Mouse (Mus musculus): Measurements from ENCODE around the gene 2210010C04Rik.

2210010C04Rik gene

DNA sequence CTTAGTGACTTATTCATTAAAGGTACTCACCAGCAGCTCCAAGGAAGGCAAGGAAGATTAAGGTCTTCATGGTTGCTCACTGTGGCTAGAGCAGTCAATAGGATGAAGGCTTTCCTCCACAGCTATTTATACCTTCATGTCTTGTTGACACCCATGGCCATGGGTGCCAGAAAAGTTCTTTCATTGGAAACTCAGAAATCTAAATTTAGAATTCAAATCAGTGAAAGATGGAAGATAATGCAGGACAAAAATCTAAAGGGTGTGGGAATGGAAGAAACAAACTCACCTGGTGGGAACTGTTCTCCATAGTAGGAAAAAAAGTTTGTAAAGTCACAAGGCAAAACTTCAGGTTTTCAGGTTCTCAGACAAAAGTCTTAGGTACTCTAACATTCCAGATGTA, at the start of gene 2210010C04Rik:
Gene 2210010C04Rik (minus strand): TSS at position 101 of the 400 bp plus-strand sequence.
- no peak for DNase-seq (ENCODE audit: low read depth, low spot score)

DNA sequence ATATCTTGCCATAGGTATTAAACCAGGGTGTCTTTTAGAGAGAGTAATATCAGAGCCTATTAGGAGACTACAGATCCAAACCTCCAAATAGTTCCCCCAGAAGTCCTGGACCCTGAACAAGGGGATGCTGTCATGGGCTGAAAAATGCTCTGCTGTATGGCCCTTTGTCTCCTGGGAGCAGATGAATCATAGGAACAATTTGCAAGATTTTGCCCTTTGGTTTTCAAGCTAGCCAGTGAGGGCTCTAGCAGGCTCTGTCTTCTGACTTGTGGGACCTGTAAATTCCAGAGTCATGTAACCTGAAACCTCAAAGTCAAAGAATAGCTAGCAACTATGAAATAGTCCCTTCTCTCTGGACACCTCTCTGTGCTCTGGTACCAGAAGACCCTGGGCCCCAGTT, 44.8 kb upstream of the 2210010C04Rik start:
- DNase-seq (ENCODE audit: low read depth, low spot score), result no peak

DNA sequence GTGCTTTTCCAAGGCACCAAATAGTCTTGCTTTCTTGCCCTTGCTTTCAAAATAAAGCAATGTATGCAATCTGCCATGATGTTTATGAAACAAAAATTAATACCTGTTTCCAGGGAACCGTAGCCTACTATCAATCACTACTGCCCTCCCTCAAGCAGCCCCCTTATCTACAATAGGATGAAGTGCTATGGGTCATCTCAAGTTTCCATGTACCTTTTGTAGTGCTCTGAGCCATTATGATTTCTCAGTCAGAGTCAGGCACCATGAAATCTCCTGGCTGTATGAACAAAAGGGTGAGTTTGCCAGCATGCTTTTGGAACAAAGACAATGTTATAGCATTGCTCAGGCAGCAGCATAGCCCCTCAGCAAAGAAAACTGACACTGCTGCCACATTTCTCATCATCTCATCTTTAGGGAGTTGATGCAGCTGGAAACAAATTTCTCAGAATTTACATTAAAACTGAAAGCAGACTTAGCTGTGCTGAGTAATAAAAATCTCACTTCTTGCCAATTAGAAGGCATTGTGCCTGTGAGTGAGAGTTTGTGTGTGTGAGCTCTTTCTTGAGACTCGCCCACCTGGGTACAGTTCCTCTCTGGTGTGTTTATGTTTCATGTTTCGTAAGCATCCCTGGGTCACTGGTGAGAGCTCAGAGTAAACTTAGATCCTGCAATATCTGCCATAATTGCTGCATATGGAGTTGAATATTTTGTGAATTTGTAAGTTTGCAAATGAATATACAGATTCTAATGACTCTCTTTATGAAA, 43.4 kb upstream of the 2210010C04Rik start:
- no peak for DNase-seq (ENCODE audit: low read depth, low spot score)

DNA sequence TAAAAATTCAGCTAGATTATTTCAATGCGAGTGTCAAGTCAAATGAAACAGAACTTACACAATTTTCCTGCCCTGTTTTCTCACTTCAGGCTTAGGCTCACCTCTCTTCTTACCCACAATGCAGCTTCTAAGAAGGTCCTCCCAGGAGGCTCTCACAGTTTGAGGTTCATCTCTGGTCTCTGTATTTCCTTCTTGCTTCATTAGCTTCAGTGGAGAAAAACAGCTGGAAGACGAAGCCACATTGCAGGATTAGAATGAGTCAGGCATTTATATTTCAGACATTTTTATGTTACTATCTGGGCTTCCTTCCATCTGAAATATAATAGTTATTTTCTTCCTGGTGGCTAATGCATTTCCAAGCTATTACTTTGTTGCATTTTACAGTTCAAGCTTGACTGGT, 40.4 kb upstream of the 2210010C04Rik start:
- no peak for DNase-seq (ENCODE audit: low read depth, low spot score)

DNA sequence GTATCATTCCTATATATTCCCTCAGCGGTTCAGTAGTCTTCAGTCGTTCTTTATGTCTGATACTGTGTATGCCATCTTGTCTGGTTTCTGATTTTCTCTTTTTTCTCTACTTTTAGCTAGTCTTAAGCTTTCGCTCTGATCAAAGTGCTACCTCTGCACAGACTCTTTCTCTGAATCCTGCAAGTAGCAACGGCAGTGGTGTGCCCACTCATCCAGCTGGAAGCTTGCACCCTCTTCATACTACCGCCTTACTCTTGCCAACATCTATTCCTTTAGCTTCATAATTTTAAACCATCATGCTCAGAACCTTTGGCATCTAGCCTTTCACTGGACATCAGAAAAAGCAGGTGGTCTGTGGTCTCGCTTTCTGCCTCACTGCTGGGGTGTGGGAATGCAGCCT, 28.0 kb upstream of the 2210010C04Rik start:
- DNase-seq (ENCODE audit: low read depth, low spot score), result no peak

DNA sequence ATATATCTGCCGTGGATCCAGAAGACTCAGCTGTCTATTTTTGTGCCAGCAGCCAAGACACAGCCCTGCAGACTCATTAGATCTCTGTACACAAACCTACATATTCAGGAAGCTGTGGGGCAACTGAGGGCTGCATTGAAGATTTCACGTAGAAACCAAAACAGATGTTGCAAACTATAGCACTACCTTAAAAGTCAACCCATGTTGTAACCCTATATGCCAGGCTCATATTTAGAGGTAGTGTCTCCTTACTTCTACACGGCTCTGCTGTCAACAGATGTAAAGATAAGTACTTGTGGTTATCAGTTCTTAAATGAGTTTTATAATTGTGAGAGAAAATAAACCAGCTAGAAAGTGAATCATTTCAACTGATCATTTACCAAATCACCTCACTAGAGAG, 27.4 kb upstream of the 2210010C04Rik start:
- DNase-seq (ENCODE audit: low read depth, low spot score), result no peak

DNA sequence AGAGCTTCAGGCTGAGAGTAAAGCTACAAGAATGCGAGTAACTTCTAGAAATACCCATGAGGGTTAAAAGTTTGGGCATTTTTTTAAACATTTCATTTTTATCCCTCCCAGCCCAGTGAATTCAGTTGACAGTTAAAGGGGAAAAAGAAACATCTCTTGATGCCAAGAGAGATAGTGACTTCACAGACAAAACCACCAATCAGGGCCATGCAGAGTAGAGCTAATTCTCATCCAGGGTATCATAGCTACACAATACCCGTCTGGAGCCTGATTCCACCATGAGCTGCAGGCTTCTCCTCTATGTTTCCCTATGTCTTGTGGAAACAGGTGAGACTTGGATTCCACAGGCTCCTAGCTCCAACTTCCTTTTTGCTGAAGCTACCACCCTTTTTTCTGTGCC, 26.8 kb upstream of the 2210010C04Rik start:
- no peak for DNase-seq (ENCODE audit: low read depth, low spot score)

DNA sequence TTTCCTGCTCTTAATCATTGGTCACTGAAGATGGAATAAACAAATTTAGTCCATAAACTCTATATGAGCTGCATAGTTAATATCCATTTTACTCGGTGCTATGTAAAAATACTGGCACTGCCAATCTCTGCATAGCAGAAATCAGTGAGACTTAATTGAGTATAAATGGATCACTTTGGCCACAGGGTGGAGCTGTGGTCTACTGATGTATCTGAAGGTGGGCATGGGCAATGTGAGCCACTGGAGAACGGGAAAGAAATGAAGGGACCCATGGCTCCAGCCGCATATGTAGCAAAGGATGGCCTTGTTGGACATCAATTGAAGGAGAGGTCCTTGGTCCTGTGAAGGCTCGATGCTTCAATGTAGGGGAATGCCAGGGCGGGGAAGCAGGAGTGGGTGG, 25.8 kb upstream of the 2210010C04Rik start:
- no peak for DNase-seq (ENCODE audit: low read depth, low spot score)

DNA sequence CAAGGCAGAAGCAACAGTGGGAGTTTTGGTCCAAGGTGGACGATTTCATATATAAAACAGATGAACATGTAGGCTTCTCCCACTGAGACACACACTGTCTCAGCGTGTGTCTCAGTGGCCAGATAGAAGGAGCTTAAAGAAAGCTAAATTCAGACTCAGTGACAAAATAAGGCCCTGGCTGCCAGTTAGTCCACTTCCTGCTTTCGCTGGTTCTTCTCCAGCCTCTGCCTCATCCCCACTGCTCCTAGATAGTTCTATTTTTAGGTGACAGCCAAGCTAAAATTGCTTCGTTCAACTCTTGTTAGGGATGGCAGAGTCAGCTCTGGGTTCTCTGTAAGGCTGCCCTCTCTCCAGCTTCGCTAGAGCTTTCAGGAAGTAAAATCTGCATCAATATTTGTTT, 22.3 kb upstream of the 2210010C04Rik start:
- DNase-seq (ENCODE audit: low read depth, low spot score), result no peak

DNA sequence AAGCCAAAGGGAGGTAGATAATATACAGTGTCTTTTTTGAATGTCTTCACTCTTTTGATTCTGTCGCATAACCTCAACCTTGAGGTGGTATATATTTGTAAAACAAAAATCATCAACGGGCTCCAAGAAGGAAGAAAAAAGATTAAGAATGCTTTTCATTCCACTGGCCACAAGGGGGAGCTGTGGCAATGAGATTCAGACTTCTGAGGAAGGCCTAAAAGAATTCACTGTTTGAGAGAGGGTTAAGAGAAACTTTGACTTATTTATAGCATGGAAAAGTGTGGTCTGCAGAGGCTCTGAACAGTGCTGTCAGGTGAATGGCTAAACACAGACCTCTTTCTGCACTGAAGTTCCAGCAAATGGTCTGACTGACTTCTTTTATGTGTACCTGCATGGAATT, 20.3 kb upstream of the 2210010C04Rik start:
- no peak for DNase-seq (ENCODE audit: low read depth, low spot score)

DNA sequence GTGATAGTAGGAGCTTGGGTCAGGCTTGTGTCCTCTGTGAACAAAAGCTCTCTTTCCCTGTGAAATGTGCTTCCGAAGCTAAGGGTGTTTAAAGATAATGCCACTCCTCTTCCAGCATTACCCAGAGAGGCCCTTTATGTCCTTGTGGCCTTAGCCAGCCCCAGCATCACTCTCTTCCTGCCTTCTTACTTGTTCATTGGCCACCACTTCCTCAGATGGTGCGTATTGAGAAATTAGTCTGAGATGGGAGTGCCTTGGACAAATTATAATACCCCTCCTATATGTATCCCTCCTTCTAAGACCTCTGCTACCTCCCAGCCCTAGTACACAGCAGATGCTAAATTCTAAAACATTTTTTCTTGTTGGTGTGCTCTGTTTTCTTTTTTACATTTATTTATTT, 19.1 kb upstream of the 2210010C04Rik start:
- DNase-seq (ENCODE audit: low read depth, low spot score), result no peak

DNA sequence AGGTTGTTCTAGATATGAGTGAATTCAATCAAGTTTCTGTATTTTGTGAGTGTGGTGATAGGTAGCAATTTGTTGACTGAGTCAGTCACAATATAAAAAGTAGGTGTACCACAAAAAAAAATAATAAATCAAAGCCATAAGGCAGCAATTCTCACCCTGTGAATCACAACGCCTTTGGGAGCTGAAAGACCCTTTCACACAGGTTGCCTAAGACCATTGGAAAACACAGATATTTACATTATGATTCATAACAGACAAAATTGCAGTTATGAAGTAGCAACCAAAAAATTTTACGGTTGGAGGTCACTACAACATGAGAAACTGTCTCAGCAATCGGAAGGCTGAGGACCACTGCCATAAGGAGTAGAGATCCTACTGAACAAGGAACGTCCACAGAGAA, 16.5 kb upstream of the 2210010C04Rik start:
- DNase-seq (ENCODE audit: low read depth, low spot score), result no peak

DNA sequence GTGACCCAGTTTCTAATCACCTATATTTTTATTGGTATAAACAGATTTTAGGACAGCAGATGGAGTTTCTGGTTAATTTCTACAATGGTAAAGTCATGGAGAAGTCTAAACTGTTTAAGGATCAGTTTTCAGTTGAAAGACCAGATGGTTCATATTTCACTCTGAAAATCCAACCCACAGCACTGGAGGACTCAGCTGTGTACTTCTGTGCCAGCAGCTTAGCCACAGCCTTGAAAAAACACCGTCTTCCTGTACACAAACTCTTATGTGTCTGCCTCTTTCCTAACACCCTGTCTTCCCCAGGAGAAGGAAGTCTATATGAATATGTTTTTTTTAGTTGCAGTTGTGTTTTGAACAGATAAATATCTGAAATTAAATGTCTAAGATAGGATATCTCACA, 13.3 kb upstream of the 2210010C04Rik start:
- DNase-seq (ENCODE audit: low read depth, low spot score), result no peak

DNA sequence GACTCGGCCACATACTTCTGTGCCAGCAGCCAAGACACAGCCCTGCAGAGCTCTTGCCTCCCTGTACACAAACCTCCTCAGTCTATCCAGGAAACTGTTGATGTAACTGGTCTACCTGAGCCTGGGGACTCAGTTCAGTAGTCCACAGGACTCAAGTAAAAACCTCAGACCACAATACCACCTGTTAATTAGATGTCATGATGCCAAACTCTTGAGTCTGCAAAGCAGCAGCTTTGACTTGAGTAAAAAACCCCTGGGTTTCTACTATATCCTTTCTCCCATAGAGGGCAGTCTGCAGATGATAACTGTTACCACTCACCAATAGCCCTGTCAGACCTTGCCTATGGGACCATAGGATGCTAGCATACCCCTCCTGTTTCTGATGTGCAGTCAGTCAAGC, 12.7 kb upstream of the 2210010C04Rik start:
- DNase-seq (ENCODE audit: low read depth, low spot score), result no peak

DNA sequence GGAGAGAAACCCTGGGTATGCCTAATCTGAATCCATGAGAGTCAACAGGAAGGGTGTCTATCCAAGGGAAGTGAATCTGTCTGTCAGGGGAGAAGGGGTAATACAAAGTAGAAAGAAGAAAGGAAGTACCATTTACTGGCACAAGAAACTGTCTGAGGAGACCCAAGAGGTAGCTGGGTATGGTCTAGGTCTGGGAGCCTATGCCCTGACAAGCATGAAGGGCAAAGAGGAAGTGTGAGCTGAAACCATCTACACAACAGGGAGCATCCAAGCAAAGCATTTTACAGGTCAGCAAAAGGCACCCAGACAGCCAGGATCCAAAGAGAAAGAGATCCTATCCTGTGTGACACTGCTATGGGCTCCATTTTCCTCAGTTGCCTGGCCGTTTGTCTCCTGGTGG, 11.9 kb upstream of the 2210010C04Rik start:
- DNase-seq (ENCODE audit: low read depth, low spot score), result no peak

DNA sequence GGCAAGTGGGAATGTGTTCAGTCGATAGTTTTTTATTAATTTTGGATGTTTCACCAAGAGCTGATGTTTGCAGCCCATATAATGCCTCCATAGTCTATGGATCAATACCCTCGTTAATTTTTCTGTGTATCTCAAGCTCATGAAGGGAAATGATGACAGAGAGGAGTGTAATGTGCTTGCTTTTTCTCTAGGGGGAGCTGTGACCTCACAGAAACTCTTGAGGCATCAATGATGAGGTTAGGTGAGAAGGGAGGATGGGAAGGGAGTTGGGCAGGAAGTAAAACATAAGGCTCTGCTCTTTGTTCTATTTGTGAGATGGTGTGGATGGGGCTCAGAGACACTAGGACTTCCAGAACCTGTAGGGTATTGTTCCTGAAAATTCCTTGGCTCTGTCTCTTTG, 11.2 kb upstream of the 2210010C04Rik start:
- no peak for DNase-seq (ENCODE audit: low read depth, low spot score)

DNA sequence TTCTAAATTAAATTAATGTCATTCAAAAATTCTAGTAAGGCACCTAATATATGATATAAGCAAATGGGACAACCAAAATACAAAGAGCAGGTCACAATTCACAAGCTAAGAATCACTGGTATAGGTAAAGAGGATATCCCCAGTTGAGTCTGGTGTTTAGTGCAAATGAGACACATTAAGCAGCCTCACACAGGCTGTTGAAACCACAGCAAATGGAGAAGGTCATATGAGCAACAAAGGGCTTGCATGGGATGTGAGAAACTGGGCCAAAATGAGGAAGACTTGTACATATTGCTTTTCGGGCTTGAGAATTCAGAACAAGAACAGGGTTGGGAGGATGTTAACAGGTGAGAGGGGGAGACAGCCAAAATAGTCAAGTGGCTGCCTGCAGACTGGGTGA, 9.4 kb upstream of the 2210010C04Rik start:
- DNase-seq (ENCODE audit: low read depth, low spot score), result no peak

DNA sequence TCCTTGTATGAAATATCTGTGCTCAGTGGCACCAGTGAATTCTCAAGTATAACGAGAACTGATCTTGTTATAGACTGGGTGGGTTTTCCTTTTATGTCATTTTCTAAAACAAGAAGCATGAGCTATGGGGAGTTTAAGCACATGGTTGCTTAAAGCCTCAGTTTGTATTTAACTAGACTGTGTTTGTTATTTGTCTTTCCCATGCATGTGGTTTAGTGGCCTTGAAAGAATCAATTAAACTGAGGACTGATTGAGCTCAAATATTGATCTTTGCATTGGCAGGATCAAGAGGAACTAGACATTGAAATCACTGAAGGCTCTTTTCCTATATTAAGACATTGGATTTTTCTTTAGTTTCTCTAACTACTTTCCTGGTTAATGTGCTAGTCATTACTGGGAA, 9.0 kb upstream of the 2210010C04Rik start:
- no peak for DNase-seq (ENCODE audit: low read depth, low spot score)

DNA sequence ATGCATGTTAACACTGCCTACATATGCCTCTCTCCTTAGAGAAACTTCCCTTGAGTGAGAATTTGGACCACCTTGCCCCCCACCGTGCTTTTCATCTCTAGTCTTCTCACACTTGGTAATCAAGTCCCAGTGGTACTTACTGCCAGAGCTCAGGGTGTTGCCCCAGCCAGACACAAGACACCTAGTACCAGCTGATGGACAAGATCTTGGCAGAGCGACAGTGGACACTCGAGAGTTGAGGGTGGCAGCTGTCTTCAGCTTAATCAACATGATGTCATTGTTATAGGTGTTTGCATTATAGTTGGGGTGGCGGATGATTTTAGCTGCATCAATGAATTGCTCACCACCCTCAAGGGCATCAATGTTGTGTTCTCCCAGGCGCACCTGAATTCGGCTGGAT, 2.5 kb downstream of the 2210010C04Rik start:
- no peak for DNase-seq (ENCODE audit: low read depth, low spot score)

DNA sequence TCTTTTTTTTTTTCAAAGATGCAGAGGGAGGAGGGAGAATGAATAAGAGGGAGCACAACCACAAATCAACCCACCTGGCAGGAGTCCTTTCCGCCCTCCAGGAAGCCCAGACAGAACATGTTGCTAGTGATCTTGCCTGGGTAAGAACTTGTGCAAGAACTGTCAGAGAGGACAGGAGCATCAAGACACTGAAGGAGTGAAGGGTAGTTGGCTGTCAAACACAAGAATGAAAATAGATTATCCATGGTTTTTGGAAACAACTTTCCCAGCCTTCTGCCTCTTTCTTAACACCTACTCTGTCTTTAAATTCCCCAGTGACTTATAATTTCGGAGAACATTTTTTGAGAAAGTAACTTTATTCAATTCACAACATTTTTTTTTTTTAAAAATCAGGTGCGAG, 3.1 kb downstream of the 2210010C04Rik start:
- no peak for DNase-seq (ENCODE audit: low read depth, low spot score)

DNA sequence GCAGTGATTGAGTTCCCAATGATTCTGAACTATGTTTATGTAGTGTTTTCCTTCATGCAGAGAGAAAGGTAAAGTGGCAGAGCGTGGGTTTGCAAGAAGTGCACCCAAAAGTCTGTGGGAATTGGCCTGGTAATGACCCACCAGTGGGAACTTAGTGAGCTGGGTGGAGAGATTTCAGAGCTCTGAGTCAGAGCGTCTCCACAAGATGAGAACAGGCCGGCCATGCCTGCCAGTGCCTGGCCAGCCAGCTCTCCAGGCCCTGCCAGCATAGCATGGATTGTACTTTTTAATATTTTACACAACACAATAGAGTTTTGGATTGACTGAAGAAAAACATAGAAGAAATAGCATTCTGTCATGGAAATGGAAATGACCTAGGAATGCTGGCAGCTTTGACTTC, 4.5 kb downstream of the 2210010C04Rik start:
- DNase-seq (ENCODE audit: low read depth, low spot score), result no peak

DNA sequence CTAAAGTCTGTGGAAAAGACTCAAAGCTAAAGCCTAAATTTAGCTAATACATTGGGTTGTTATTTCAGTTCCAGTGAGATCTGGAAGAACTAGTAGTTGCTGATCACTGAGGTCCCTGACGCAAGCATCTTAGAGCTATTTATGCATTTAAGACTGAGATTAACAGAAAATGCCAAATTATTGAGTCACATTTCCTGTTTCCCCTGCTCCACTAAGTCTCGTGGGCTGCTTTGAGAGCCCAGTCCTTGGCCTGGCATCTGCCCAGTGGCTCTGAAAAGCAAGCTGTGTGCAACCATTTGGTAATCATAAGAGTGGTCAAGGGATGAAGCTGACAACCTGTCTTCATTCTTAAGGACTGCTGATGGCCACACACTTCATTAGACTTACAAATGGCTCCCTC, 8.3 kb downstream of the 2210010C04Rik start:
- no peak for DNase-seq (ENCODE audit: low read depth, low spot score)

DNA sequence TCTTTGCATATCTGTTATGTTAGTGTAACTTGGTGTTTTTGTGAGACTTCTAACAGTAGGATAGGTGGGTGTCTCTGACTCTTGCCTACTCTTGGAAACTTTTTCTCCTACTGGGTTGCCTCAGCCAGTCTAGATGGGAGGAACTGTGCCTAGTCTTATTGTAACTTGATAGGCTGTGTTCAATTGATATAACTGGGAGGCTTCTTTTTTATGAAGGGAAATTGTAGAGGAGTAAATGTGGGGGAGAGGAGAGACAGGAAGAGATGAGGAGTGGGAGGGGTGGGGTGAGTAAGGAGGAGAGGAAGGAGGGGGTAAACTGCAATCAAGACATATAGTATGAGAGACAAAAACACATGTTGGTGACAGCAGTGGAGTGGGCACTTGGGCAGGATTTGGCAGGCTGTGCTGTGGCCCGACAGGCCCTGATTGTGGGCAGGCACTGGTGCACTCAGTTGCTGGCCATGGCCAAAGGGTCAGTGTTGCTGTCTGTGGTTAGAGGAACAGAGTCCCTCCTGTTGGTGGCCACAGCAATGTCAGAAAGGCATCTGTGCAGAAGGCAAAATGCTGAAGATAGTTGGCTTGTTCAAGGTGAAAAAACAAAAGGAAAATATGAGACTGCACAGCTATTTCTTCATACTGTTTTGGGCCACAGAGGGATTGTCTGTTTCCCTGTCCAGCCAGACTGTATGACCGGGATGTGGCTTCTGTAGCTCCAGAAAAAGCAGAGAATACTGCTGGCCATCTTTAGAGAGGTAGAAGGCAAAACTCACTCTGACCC, 9.2 kb downstream of the 2210010C04Rik start:
- no peak for DNase-seq (ENCODE audit: low read depth, low spot score)
